Mouse (Mus musculus) right cerebral cortex, postnatal 36 days (tissue): ENCODE results near the gene Scyl1.
A peak's percentile ranks its signal among the peaks of the same experiment; 100 is the strongest.
"Not testable (repeated sequence)": the region's sequence is repeated elsewhere in the genome, so short reads cannot be mapped to it uniquely, and the experiment has no call there.

ENCODE experiments used
- DNase-seq, 2 experiments: peaks; one replicate each; pipeline ENCODE4 v3.0.0; 2022; ENCODE audit warnings: low spot score in 2 of 2, mixed read lengths in 1 of 2

Gene Scyl1

DNA sequence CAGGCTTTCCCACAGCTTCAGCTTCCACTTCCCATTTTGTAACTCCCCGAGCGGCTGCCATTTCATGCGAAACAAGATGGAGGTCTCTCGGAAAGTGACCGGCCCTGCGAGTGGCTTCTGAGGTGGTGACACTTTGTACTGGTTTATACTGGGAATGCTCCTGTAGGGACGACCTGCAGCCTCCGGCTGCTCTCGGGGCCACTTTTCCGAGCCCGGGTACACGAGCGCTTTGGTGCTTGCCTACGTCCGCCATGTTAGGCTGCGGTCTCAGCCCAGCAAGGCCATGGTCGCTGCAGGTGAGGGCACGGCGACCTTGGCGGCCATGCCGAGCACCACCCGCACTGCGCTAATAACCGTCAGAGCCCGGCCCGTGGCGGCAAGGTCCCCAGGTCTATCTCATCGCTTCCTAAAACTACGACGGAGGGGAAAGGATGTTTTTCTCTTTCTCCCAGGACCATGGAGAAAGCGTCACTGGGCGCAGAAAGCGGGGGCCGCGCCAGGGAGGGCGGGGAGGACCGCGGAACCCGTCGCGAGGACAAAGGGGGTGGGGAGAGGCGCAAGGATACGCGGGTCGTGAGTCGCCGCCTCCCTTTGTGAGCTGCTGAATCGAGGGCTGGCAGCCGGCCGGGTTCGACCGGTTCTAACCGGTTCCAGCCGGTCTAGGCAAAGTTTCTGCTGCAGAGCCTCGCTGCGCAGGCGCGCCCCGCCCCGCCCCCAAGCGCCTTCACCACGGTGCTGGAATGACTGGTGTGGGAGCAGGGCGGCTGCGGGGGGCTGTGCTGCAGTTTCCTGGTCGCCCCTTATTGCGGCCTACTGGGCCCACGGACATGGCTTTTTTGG lies 32.0 kb upstream of the Scyl1 start:
- DNase-seq = peak; percentile 97 to 98

DNA sequence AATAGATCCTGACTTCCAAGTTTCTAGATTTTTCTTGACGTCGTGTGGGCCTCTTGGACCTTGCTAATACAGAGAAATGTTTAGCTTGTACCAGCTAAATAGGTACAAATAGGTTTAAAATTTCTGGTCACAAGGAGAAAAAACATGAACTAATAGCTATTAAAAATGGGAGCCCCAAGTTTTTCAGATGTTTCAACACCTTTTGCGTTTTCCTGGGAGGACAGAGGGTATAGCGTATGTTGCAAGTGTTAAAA lies 31.5 kb upstream of the Scyl1 start:
- no peak for DNase-seq

DNA sequence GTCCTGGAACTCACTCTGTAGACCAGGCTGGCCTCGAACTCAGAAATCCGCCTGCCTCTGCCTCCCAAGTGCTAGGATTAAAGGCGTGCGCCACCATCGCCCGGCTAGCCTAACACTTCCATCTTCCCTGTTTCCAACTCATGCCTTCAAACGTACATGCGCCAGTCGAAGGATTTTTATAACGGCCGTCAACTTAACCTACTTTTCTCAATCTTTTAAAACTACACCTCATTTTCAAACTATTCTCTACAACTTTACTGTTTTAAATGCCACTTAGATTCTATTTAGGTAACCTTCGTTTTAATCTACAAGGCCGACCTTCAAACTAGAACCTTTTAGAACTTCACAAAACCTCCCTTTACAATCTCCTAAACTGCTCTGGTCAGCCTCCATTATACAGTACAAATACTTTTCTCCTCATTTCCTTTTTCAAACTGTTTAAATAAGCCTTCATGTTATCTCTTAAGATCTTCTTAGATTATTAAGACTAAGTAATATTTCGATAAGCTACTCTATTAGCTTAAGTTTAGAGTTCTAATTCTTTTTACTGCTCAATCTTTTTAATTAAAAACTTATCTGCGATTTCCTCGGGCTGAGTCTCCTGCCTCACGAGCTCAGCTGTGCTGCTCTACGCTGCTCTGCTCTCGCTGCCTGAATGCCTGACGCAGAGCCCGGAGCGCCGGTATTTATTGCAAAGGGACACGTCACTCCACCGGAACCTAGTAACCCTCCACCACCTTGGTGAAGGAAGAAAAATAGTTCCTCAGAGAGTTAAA lies 31.0 kb upstream of the Scyl1 start:
- DNase-seq = peak; percentile 92 to 93

DNA sequence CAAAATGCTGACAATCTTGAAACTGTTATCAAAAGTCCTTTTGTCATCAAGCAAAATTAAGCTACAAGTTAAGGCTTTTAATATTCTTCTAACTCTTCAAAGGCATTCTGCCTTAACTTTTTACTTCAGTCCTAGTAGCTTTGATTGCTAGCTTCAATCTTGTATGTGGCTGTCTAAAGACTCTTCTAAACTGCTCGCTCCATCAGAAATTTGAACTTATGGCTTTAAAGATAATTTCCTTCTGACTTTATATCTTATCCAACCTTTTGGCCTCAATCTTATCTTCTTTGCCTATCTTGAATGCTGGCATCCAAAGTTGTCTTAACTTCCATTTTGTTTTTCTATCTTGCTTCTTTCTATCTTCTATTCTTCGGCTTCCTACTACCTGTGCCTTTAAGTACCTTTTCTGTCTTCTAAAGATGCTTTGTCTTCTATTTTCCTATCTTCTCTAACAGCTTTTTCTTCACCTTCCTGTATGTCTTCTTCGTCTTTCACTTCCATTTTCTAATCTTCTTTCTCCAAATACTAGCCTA lies 30.3 kb upstream of the Scyl1 start:
- no peak for DNase-seq

DNA sequence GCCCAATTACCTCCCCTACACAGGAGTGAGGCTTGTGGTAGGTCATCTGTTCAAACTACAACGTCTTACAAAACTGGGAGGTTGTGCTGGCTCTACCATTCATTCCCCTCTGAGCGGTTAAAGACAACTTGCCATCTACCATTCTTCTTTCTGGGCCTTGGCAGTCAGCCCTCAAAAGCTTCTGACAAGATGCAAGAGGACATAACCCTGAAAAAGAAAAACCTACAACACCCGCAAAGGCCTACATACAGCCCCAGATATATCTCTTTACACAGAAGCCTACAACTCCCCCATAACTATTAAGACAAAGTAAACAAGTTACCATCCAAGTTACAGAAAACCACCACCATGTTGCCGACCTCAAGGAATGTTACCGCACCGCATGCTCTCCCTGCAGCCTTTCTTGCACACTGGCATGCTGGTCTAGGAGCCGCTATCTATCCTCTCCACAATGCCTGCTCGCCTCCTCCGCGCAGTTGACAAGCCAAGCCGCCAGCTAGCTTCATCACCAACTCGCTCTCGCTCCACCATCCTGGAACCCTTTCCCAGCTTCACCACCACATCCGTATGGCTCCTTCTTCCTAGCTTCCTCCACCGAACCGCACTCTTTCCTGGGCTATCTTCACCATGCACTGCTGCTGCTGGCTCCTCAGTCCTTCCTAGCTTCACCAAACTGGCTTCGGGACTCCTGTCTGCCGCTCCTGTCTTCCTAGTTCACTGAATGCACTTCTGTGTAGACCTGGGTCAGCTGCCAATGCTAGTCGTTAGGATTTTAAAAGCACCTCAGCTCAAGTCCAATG lies 29.6 kb upstream of the Scyl1 start:
- no peak for DNase-seq

DNA sequence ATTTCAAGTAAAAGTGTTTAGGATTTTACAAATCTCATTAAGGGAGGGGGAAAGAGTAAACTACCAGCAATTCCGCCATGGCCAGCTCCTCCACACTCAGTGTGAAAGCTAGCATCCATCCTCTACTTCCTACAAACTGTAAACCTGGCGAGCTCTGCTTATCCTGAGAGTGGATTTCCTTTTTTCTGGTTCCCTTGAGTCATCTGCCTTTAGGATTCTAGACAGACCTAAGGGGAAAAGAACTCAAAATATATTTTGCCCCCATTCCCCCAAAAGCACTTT lies 29.1 kb upstream of the Scyl1 start:
- no peak for DNase-seq

DNA sequence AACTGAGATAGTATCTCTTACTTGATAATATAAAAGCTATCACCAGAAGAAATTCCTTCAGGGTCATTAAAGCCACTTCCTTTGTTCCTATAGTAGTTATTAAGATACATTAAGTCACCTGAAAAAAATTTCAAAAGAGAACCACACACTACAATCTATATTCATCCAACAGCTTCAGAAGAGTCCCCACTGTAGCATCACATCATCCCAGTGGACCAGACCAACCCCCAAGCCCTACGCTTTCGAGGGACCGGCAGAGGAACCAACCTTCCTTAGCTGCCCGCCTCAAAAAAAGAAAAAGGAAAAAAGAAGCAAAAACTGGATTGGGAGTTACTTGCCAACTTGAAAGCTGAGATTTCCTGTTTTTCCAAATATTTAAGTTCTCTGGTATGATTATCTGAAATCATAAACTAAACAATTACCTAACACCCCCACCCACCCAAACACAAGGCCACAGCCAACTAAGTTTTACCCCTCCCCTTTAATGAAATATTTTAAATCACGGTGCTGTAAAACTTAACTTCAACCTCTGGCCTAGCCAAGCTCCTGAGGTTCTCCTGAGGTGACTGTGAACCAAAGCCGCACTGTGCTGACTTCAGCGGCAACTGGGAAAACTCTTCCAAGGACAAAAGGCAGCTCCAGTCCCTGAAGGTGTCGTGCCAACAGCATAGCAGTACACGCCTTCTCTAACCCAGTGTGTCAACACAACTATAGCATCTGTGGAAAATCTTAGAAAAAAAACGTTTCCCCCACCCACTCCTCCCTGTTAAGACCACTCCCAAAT lies 28.5 kb upstream of the Scyl1 start:
- no peak for DNase-seq

DNA sequence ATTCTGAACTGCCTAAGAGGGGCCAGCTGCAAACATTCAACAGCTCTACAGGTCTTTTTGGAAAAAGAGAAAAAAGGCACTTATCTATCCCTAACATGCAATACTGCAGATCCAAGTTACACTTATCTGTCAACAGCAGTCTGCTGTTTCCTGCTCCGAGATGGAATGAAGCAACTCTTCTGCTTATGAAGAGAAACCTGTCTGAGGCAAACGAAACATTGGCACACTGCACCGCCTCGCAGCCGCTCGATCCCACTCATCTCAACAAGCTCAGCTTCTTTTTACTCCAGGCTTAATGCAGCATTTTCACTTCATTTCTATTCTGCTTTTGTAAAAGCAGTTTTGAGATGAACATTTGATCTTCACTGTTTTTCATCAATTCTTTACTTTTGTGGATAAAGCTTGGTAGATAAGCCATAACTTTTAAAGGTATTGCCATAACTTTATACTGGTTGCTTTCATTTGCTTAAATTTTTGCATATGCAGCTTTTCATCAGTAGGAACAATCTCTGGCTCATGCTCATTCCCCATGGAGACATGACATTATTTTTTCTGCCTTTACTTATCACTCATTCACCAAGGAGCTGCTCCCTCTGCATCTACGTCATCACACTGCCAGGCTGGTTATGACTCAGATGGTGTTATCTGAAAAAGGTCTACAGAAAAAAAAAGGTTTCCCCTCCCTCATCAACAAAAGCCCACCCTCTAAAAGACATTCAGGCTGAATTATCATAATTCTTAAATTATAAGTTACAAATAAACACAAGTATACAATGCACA lies 27.7 kb upstream of the Scyl1 start:
- DNase-seq = no peak

DNA sequence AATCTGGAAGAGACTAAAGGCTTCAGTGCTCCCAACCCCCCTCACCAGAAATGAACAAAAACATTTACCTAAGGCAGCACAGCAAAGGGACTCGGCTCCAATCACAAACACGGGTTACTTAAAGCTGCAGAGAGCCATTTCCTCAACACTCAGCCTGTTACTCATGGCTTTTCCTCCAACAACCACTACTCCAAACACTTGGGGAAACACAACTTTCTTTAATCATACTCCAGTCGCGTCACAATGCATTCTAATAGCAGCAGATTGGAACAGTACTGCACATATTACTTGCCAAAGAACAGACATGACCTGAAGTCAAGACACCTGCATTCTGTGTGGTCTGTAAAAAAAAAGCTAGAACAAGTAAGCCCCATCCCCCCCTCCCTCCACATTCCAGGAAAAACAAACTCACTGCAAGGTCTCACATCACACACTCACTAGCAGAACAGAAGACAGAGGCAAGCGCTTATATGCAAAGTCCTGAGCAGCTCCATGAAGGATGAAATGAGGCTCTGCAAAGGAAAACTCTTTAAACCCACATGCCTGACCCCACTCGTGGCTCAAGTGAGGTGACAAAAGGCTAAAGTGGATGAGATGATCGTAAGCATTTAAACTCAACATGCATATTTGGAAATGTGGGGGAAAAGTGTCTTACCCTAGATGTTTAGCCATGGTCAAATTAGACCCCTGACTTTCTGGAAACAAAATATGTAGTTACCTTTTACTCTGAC lies 26.3 kb upstream of the Scyl1 start:
- no peak for DNase-seq

DNA sequence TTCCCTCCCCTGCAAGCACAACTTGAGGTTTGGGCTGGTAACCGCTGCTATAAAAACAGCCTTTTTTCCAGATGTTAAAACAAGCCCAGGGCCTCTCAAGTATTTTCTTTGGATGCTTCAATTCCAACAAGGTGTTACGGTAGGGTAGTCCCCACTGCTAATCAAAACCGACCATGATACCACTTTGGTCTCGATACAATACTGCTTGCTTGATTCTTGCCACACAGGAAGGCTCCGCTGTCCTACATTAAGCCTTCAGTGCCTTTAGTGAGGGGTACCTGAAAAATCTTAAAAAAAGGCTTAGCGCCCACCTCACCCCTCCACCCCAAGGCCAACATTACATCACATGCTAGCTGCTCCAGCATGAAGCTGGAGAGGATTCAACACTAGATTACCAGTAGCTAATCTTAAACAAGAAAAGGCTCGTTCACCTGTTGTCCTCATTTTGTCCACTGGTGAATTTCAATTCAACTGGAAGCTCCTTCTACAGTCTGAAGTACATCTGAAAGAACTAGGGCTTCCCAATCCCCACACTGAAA lies 25.4 kb upstream of the Scyl1 start:
- no peak for DNase-seq

DNA sequence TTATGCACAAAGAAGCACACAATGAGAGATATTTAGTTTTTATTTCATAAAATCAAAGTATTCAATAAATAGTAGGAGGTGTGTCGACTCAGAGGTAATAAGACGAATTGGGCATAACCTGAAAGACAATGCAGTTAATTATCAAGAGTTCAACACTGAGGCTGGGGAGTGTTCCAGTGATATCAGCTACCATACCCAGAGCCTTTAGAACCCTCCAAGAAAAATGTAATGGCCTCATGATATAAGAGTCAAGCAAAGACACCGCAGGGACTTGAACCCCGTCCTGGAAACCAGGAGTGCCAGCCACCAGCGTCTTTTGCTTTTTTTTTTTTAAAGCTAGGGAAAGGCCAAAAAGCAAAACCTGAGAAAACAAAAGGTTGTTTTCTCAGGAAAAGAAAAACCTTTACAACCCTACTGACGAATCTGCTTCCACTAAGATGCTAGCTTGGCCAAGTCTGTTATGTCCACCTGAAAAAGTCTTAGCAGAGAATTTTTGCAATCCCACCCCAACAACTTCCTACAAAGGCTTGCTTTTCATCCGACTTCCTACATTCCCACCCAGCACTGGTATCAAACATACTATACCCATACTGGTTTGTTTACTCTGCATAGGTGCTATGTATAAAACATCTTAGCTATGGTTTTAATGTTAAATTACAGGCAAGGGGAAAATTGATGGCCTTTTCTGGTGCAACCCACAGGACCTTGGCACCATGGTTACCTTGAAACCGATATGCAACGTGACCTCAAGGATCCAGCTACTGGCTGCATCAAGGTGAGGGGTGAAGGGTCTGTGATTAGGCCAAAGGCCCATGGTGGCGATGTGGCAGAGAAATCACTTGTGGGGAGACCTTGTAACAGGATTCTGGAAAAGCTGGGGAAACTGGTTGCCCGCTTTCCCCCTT lies 24.7 kb upstream of the Scyl1 start:
- no peak for DNase-seq

DNA sequence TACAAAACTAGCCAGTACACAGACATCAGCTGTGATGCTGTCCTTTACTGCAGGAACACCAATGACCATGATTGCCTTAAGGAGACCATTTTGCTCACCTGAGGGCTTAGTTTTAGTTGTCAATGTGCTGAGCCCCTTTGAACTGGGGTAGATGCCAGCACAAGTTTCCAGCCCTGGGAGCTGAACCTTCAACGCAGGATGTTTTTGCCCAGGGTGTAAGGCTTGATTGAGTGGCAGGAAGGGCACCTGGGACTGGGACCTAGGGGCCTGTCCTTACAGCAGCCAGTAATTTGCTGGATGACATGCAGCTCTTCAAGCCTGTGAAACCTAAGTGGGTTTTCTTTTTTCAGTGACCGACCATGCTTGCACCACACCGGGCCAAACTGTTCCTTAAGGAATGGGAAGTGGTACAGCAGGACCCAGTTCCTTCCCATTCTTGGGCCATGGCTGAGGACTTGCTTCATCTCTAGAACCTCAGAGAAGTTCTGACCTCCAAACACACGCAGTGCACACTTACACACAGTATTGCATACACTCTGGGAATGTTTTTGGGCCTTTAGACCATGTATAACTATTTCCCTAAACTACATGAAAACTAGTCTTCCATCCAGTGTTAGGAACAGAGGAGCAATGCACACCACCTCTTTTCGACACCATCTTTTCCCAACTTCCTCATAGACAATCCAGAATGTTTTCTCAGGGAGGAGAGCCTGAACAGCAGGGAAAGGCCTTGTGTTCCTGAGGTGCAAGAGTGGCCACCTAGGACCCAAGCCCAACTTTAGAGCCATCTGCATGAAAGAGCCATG lies 23.8 kb upstream of the Scyl1 start:
- DNase-seq = no peak

DNA sequence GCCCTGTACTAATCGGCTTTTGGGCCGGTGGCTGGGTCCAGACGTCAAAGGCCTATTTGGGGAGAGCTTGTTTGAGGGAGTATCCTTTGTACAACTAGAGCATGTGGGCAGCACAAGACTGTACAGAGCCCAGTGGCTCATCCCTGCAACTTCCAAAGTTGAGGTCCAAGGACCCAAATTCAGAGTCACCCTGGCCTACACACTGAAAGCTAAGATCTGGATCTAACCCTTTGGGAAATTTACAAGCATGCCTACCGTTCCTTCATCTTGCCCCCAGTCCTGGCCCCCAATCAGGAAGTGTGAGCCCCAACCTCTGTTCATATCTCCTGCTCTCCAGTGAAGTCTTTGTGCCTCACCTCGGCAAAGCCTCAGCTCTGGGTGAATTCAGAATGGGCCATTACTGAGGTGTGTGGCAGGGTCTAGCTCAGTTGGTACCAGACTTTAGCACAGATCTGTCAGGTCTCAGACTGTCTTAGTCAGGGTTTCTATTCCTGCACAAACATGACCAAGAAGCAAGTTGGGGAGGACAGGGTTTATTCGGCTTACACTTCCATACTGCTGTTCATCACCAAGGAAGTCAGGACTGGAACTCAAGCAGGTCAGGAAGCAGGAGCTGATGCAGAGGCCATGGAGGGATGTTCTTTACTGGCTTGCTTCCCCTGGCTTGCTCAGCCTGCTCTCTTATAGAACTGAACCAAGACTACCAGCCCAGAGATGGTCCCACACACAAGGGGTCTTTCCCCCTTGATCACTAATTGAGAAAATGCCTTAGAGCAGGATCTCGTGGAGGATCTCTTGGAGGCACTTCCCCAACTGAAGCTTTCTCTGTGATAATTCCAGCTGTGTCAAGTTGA lies 22.9 kb upstream of the Scyl1 start:
- not testable (repeated sequence) for DNase-seq

DNA sequence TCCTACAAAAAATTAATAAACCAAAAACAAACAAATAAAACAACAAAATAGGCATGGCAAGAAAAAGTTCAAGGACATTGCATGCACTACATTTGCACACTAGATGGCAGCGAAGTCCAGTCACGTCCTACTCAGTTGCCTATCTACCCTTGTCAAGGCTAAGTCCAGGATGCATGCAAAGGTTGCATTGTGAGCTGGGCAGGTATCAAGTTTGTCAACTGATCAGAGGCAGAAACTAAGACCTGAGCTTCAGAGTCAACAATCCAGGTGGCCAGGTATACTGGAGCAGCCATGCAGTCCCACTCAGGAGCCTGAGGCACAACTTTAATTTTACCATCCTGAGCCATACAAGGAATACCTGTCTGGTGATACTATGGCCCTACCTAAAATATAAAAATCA lies 21.9 kb upstream of the Scyl1 start:
- DNase-seq = no peak

DNA sequence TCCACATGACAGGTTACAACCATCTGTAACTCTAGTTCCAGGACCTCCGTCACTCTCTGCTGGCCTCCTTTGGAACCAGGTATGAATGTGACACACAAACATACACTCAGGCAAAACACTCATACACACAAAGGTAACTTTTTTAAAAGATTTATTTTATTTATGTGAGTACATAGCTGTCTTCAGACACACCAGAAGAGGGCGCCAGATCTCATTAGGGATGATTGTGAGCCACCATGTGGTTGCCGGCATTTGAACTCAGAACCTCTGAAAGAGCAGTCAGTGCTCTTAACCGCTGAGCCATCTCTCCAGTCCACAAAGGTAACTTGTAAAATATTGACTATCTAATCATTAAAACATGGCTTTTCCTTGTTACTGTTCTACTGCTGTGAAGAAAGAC lies 20.1 kb upstream of the Scyl1 start:
- DNase-seq = no peak

DNA sequence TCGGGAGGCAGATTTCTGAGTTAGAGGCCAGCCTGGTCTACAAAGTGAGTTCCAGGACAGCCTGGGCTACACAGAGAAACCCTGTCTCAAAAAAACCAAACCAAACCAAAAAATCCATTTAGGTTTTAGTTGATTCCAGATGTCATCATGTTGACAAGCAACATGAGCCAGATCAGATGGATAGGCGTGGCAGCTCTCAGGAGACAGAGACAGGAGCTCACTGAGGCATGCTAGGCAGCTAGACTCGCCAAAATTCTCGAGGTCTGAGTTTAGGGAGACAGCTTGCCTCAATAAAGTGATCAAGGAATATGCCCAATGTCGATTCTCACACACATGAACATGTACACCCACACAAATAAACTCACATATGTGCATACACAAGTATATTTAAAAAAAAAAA lies 17.8 kb upstream of the Scyl1 start:
- no peak for DNase-seq

DNA sequence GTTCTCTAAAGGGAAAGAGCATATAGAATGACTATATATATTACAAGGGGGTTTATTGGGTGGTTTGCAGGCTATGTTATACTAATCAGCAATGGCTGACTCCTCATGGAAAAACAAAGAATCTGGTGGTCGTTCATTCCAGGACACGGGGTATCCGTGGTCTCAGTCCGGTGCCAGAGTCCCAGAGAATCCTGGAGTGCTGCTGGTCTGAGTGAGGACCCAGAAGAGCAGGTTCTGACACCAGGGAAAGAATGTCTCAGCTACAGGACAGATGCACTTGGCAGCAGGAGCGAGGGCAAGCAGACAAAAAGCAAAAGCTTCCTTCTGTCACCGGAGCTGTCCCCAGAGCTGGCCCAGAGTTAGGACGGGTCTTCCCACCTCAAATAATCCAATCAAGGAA lies 17.4 kb upstream of the Scyl1 start:
- DNase-seq = no peak
